Mouse (Mus musculus): ENCODE results near the gene Fhit.

Gene Fhit

DNA sequence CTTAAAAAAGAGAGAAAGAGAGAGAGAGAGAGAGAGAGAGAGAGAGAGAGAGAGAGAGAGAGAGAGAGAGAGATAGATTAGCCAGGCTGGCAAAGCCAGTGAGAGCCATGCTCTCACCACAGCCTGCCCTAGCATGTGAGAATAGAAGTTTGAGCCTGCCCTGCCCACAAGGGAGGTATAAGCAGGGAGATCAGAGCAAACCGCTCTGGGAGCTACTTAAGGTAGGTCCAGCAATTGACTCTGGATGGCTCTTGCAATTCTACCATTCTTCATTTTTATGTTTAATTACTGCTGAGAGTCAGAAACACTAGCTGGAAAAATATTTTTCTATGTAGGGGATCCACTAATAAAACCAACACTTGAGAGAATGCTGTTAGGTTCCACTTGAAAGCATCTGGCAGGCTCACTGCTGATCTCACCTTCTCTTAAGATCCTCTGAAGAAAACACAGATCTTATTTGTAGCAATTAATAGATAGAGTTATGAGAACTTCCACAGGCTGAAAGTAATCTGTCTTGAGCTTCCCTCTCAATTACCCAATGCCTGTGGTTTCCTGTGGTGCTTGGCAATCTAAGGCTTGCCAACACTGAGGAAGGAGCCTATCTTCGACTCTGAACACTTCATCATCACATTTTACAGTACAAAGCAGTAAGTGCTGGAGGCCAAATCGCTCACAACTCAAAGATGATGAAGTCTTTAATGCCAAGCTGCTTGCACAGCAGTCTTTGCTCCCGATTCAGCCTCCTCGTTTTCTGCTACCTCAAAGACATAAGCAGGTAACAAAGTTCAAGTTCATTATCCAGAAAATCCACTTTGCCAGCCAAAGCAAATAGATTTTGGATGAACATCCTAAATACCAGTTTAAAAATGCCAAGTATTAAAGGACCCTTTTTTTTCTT, 793.8 kb downstream of the Fhit start:
- no peak for DNase-seq (ENCODE audit: low read depth, low spot score)

DNA sequence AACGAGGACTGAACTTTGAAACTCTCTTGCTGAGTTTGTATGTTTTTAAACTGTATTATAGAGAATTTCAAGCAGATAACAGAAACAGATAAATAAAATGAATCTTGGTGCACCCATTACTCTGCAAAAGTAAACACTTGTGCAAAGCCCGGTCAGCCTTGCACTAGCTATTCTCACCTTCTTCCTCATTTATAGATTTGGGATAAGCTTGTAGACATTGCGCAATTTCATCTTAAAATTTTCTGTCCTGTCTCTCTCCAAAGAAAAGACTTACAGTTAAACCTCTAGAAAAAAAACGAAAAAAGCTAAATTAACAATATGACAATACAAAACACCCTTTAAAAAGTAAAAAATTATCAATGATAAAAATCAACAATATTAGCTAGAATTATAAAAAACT, 795.0 kb downstream of the Fhit start:
- no peak for DNase-seq (ENCODE audit: low read depth, low spot score)

DNA sequence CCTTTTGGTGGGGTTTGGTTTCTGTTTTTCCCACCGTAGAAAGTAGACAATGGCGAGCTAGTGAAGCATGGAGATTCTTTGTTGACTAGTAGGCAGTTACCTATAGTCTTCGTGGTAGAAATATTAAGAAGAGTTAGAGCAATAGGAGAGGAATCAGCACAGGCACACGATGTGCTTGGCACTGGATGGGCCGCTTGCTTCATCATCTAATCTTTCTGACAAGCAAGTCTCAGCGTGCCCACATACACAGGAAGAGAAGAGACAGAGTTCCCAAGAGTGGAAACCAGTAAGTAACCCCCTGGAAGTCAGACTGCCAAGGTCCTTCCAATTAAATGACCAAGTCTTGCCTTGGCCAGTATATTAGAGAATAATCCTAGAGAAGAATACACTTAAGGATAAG, 797.6 kb downstream of the Fhit start:
- DNase-seq (ENCODE audit: low read depth, low spot score), result no peak

DNA sequence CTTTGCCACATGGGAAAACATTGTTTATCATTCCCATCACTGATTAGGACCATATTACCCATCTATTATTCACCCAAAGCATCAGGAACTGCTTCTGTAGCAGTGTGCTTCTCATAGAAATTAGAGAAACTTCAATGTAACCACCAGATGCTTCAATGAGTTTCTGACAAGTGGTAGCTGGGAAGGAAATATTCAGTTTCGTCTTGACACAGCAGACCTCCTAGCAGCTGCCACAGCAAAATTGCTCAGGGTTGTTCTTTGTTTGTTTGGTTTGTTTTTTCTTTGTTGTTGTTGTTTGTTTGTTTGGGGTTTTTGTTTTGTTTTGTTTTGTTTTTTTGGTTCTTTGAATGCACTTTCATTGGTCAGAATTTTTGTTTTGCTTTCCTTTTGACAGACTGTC, 798.5 kb downstream of the Fhit start:
- DNase-seq (ENCODE audit: low read depth, low spot score), result no peak

DNA sequence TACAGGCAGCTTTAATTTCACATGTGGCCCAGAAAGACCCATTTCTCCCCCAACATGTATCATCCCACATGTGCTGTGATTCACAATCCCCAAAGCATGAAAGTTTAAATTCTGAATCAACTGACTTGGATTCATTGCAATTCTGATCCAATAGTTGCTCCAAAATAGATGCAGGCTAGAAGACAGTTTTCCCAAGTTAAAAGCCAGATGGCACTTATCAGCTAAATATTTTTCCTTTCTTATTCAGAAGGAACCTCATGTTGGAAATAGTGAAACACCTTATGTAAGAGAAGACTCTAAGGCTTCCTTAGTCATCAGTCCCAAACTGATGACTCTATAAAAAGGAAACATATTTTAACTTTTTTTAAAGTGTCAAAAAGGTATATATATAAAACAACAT, 815.9 kb downstream of the Fhit start:
- no peak for DNase-seq (ENCODE audit: low read depth, low spot score)

DNA sequence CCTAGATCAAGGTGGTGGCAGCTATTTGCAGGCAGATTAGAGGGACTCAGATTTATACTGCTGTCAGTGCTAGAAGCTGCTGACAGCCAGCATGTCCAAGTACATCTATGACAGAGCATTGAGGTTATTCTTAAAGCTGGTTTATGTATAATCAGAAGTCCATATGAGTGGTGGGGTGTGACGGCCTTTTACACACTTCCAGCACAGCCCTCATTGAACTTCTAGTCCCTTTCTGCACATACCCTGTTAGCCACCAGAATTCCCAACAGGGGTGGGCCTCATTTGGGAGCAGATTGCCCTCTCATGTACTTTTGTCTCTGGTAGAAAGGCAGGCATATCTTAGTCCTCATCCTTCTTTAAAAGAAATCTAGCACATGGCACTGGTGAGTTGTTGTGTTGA, 817.8 kb downstream of the Fhit start:
- DNase-seq (ENCODE audit: low read depth, low spot score), result no peak

DNA sequence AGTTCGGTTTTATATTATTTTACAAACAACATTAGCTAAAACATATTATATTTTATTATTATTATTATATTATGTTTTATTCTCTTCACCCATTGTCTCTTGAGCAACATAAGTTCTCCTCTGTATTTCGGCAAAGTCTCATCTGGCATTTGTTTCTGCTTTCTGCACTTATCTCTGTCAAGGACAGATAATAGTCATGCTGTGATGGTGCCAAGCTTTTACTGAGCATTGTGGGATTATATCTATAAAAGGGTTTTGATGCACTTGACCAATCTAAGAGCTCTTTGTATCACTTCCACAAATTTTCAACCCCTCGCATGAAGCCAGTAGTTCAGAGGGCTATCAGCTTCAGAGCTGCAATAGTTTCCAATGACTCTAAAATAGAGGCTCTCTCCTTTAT, 845.1 kb downstream of the Fhit start:
- DNase-seq (ENCODE audit: low read depth, low spot score), result no peak

DNA sequence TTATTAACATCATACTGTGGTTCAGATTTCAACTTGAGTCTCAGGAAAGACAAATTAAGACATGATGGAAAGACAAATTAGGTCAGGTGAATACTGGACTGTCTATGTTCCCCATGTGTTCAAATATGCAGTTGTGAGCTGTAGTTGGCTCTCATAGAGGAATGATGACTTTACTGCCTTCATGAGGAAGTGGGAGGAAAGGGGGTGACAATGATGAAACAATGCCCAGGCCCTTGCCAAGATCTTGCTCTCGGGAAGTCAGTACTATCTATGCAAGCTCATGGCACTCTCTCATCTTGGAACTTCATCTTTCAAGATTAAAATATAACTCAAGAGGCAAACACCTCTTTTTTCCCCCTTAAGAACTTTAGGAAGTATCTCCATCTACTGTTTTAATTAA, 849.6 kb downstream of the Fhit start:
- DNase-seq (ENCODE audit: low read depth, low spot score), result no peak

DNA sequence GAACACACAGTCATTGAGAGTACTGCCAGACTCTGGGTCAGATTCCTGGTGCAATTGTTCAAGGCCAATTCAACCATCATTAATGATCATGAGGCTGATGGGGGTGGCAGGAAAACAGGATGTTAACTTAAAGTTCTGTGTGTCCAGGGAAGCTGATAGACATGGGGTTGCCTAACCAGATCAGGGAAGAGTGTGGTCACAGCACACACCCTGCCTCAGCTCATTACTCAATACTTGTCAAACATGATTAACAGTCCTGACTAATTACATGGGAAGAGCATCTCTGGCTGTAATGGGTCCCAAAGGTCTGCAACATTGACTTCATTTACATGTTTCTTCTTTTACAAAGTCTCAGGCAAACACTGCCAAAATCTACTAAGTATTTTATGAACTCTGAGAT, 856.5 kb downstream of the Fhit start:
- DNase-seq (ENCODE audit: low read depth, low spot score), result no peak

DNA sequence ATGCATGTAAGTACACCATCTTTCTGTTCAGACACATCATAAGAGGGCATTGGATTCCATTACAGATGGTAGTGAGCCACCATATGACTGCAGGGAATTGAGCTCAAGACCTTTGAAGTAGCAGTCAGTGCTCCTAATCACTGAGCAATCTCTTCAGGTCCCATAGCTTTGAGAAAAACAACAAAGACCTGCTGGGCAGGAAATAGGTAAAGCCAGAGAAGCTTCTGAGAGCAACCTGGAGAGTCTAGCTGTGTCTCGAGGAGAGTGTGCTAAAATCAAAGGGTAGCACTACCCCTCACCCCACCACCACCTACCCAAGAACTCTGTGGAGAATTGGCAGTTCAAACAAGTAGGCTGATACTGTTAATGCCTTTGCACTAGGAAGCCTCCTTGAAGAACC, 860.3 kb downstream of the Fhit start:
- no peak for DNase-seq (ENCODE audit: low read depth, low spot score)

DNA sequence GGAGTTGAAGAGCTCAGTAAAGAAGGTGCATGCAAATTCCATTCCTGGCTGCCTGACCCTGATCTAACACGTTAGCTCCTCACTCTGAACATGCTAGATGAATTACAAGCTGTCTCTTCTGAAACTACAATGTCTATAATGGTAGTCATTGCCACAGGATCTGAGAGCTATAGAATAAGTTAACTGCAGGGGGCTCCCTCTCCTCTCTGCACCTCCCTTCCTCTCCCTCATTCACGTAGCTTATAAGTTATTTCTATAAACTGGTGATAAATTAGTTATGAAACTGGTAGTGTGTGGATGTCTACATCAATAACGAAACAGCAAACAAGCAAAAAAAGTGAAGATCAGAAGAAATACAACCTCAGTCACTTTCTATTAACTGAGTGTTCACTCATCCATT, 860.9 kb downstream of the Fhit start:
- DNase-seq (ENCODE audit: low read depth, low spot score), result no peak

DNA sequence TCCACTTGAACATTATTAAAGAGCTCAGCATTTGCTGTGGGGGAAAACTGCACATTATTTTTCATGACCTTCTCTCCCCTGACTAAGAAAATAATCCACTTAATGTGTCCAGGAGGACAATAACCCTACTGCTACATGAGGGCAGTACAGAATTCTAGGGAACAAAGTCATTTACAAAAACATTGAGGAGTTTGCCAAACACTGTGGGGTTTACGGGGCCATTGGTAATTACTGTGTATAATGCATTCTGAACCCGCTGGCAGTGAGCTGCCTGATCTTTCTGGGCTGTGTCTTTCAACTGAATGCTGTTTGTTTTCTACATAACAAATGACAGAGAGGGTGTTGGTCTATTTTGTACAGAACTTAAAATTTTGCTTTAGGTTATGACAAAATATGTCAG, 862.8 kb downstream of the Fhit start:
- DNase-seq (ENCODE audit: low read depth, low spot score), result no peak

DNA sequence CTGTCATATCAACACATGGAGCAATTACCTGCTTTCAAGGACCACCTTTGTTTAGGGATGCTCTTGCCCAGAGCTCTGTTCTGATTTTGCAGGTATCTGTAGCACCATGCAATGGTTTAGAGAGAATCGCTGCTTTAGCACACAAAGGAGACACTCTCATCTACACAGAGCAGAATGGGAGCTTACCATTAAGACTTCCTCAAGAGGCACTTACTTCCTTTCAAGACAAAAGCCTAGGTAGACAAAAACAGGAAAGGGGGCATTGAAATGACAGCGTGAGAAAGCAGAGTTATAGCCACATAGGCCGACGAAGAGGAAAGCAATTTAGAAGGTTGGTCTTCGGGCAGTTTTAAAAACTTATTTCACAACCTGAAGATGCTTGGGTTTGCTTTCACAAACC, 872.8 kb downstream of the Fhit start:
- no peak for DNase-seq (ENCODE audit: low read depth, low spot score)

DNA sequence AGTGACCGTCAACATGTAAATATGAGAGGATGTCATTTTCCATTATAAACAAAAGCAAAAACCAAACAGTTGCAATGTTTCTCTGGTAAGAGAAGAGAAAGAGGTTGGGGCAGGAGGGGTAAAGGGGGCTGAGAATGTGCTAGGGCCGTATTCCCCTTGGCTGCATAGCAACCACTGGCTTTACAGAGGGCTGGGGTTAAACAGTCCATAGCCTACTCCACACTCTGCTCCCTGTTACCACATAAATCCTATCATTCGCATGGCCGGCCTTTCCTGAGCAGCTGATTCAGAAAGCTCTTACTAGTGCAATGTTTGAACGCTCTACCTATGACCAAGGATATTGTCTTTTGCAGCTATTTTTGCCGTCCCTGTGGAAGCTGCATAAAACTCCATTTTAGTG, 875.8 kb downstream of the Fhit start:
- no peak for DNase-seq (ENCODE audit: low read depth, low spot score)

DNA sequence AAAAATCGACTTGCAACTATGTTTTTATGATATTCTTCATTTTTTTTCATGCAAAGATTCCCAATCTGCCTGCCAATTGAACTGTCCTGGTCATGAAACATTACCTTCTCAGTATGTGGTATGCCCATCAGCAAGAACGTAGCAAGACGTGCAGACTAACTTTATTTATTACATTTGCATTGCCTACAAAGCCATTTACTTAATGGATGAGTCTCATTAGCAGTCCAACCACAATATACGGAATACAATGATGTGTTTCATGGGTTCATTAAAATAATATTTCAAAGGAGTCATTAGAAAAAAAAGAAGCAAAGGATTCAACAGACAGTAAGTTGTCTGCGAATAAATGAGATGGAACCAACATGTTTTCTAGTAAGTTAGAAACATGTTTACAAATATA, 933.1 kb downstream of the Fhit start:
- no peak for DNase-seq (ENCODE audit: low read depth, low spot score)

DNA sequence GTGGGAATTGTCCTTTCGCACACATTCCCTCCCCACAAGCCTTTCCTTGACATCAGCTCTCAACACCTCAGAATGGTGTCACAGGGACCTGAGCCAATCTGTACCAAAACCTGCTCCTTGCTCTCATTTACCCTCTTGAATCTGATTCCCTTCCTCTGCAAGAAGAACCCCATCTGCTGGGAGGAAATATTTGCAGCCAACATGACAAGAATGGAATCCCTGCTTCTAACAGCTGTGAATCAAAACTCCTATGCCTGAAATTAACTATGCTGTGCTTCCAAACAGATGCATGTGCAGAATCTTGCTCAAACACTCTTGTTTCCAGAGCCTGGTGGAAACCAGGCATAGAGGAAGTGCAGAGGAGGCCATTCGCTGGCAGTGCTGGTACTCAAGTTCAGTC, 940.0 kb downstream of the Fhit start:
- DNase-seq (ENCODE audit: low read depth, low spot score), result no peak

DNA sequence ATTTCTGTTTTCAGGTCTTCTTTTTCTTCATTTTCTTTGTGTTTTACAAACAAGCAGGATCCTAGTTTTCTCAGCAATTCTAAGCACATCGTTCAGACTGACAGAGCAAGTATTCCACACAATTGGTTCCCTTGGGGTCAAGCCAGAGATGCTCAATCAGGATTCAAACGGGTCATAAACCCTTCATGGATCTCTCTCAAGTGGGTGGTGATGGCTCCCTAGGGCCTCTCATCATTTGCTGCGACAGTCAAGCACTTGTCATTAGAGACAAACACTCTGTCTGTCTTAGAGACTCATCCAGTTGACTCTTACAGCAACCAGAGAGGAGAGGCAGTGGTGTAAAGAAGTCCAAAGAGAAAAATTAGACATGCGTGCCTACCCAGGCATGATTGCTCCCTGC, 948.6 kb downstream of the Fhit start:
- no peak for DNase-seq (ENCODE audit: low read depth, low spot score)

DNA sequence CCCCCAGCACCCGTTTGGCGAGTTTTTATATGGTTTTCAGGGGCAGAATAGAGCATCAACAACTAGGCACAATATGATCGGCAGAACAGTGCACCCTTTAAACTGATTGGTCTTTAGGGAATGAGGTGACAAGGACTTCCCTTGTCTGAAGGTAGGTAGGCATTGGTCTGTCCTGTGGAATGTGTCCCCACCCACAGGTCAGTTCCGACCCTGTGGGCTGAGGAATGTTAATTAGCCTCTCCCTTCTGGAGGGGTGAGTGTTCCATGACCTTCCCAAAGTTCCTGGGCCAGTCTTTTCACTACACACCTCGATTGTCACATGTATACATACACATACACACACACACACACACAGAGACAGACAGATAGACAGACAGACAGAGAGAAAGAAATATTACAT, 950.7 kb downstream of the Fhit start:
- DNase-seq (ENCODE audit: low read depth, low spot score), result no peak

DNA sequence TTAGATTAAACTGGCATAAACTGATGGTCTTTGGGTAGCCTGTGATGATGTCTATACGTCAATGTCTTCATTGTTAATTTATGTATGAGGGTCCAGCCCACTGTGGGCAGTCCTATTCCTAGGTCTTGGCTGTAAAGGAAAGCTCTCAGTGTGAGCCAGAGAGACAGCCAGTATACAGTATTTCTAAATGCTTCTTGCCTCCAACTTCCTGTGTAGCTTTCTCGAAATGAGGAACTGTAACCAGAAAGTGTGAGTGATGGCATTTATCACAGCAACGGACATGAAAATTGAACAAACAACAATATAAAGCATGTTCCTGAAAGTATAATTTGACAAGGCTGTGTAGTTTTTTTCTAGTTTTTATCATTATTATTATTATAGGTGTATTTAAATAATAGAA, 952.8 kb downstream of the Fhit start:
- no peak for DNase-seq (ENCODE audit: low read depth, low spot score)

DNA sequence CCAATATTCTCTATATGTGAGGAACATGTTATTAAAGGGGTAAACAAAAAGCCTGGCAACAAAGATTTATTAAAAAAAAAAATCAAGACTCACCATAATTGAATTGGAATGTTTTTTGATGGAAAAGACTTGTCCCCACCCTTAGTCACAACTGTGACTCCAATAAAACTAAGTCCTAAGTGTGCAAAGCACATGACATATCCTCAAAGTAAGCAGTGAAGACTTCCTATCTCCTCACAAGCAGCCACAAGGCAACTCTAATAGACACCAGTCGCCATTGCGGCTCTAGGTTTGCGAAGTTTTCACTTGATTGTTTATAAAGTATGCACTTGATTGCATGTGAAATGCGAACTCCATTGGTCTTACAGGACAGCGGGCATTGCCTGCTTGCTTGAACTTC, 956.1 kb downstream of the Fhit start:
- no peak for DNase-seq (ENCODE audit: low read depth, low spot score)

DNA sequence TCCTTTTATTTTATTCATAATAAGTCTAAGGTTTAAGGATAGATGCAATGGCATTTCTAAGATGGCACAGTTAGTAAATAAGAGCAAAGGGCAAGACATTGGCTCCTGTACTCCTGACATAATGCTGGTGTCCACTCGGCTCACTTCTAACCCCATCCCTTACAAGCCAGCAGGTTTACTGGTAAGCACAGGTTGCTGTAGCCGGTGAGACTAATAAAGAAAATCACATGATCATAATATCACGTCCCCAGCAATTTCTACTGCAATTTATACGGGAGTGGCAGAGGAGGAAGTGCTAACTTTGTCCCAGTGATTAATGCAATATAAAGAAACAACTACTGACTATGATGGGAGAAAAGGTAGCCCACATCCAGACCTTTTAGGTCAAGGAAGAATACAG, 956.5 kb downstream of the Fhit start:
- no peak for DNase-seq (ENCODE audit: low read depth, low spot score)

DNA sequence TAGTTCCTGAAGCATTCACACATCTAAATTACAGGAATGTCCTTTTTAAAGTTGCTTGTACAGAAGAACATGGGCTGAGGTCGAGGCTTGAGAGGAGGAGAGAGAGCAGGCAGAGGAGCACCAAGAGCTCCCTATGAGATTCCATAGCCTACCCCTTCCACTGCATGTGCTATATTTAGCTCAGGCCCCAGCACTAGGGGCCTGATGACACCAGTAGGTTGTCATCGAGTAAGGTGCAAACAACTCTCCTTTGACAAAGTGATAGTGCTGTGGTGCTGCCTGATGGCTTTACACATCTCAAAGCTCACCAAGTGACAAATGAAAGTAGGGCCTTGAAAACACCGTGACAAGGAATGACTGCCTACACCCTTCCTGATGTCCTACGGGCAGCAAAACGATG, 967.7 kb downstream of the Fhit start:
- no peak for DNase-seq (ENCODE audit: low read depth, low spot score)

DNA sequence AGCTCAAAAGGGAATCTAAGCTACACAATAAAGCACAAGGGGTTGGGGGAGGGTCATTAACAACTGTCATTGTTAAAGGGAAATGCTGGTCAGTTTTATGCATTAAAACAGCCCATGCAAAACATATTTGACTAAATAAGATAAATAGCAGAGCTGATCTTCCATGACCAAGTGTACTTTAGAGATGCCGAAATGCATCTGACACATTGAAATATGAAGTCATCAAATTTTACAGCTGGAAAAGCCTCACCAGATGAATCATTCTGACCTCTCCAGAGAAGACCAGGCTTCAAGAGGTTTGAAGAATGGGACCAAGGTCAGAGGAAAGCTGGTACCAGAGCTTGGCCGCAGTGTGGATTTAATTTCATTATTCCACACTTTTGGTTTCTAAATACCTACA, 990.1 kb downstream of the Fhit start:
- no peak for DNase-seq (ENCODE audit: low read depth, low spot score)
